Mouse (Mus musculus) olfactory bulb, adult 2 months (tissue): ENCODE data around the gene Cyp11a1.

Experiments
- CTCF ChIP-seq: fragments of 200-500 bp; IDR thresholded peaks from 2 replicates; pipeline ENCODE4 v1.5.1; 2012; ENCODE audit warnings: low read depth, mild to moderate bottlenecking, low read length, moderate library complexity; ENCODE audit not compliant: insufficient read depth
- POLR2A ChIP-seq: fragments of 200-500 bp; IDR thresholded peaks from 2 replicates; pipeline ENCODE4 v1.6.1; 2012; ENCODE audit warnings: mild to moderate bottlenecking, low read depth, low read length, moderate library complexity; ENCODE audit not compliant: insufficient read depth

- TF ChIP-seq POLR2A: no peak
- TF ChIP-seq CTCF: no peak
Observed at GRCm38 (mm10) chr9:57975200-57975821, 30.9 kb upstream of the Cyp11a1 start.
